Mouse (Mus musculus) mouse embryonic stem cell (cell line): ENCODE measurements around the gene H2-M3.
"Not testable (repeated sequence)": the region's sequence is repeated elsewhere in the genome, so short reads cannot be mapped to it uniquely, and the experiment has no call there.

Experiments used
- in situ Hi-C, 2 experiments: fragments of 300-500 bp; cut with MboI; formaldehyde crosslinking; loops; 1 replicate in 1 of 2; 3 replicates in 1 of 2; pipeline ENCODE4 v1.14.3; 2019 to 2020; ENCODE audit warnings: low sequenced_read_pairs in 2 of 2, low pct_unique_long_range_greater_than_20kb in 1 of 2, mixed read lengths in 1 of 2; ENCODE audit not compliant: unreplicated experiment in 1 of 2

The H2-M3 gene

DNA sequence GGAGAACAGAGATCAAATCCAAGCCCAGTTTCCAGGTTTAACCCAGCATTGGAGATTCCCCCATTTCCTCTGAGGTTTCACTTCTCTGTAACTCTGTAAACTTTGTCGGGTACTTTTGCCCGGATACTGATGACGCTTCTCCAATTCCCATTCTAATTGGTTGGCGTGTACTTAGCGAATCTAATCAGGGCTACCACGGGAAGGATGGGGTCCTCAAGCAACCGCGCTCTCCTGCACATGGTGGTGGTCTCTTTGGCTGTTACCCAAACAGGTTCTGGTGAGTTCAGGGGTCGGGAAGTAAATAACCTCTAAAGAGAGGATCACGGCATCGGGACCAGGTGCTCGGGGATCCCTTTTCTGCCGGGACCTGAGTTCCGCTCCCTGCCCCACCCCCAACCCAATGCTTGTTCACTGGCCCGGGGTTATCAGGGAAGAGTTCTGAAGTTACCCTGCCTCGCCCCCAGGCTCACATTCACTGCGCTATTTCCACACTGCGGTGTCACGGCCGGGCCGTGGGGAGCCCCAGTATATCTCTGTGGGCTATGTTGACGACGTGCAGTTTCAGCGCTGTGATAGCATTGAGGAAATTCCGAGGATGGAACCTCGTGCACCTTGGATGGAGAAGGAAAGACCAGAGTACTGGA, at the start of gene H2-M3:
Gene H2-M3 (plus strand): TSS at position 163 of the 644 bp plus-strand sequence.
- in situ Hi-C loops = no loop called here

DNA sequence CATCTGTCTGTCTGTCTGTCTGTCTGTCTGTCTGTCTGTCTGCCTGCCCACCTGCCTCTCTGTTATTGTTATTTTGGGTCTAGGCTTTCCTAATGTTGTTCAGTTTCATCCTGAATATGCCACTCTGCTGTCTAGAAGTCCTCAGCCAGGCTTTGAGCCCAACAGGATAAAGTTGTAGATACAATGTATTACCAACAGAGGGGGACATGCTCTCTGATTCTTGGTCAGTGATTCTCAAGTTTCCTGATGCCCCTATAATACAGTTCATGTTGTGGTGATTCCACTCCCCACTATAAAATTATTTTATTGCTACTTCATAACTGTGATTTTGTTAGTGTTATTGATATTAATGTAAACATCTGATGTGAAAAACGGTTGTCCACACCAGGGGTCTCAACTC, 48.1 kb upstream of the H2-M3 start:
- in situ Hi-C loops = no loop called here

DNA sequence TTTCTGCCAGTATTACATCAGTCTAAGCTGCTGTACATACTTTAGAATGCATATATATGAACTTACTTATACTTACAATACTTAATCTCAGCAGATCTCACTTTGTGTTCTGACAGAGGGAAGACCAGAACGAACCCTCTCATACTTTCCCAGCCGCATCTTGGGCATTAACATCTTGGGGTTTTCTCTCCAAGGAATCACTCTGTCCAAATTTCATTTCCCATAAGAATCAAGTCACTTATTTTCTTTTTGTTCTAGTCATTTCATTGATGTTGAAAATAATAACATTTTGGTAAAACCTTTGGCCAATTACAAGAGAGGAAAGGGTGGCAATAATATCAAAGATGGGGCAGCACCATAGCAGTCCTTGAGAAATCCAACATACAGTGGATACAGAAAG, 32.8 kb upstream of the H2-M3 start, which contains the start of gene Olfr97:
Gene Olfr97 (minus strand): TSS at position 101 of the 400 bp plus-strand sequence.
- in situ Hi-C loops = not testable (repeated sequence)

DNA sequence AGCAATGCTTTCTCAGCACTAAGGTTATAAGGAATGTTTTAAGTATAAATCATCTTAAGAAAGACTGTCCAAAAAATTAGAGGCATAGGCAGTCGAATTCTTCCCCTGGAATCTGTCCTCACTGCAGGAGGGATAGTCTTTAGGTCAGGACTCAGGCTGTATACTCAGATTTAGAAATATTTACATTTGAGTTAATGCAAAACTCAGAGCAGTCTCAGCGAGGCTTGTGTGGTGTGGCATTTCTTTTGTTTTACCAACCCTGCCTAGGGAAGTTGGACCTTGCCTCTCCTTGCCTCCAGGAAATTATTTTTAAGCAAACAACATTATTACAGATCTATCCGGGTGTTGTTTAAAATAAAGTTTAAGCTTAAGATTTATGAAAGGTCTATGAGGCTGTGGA, 27.8 kb upstream of the H2-M3 start:
- in situ Hi-C loops = no loop called here

DNA sequence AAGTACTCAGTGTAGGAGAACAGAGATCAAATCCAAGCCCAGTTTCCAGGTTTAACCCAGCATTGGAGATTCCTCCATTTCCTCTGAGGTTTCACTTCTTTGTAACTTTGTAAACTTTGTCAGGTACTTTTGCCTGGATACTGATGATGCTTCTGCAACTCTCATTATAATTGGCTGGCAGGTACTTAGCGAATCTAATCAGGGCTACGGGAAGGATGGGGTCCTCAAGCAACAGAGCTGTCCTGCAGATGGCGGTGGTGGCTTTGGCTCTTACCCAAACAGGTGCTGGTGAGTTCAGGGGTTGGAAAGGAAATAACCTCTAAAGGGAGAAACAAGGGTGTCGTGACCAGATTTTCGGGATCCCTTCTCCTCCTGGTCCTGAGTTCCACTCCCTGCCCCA, 23.3 kb upstream of the H2-M3 start:
- in situ Hi-C loops = no loop called here

DNA sequence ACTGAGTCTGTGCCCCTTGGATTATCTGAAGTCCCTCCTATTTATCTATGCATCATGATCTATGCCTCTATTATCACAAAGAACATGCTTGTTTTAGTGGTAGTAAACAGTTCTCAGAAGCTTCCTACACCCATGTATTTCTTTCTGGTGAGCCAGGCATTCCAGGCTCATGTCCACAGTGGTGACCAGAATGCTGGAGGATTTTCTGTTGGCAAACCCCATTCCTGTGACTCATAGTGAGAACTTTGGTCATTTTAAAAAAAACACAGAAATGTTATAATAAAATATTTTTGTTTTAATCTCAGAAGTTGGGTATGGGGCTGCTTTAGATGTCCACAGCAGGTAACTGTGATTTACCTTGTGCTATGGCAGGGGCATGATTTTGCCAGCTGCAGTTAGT, 20.6 kb upstream of the H2-M3 start:
- in situ Hi-C loops = no loop called here

DNA sequence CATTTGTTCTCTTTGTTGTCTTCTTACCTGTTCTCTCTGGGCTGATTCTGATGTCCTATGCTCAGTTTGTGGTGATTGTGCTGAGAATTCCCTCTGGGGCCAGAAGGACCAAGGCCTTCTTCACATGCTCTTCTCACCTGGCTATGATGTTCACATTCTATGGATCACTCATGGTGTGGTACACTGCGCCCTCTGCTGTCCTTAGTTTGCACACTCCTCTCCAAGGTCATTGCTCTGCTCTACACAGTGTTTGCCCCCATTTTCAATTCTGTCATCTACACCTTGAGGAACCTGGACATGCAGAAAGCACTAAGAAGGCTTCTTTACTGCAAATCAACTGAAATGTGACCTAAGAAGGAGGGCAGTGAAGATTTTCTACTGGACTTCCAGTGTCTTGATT, 19.5 kb upstream of the H2-M3 start:
- in situ Hi-C loops = no loop called here

DNA sequence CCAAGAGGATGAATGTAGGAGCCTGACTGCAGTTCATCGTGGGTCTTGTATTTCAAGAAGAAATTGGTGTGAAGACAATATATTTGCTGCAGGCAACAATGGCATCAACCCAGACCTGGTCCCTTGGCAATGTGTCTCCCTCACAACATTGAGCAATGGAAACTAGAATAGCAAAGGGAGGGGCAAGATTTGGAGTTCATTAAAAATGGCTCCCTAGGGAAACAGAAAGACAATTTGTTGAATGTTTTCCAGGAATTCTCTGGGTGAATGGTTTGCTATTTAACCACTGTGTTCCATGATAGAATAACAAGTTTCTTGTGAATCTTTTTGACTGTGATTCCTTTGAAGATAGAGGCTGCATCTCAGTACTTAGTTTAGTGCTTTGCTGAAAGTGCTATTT, 6.4 kb upstream of the H2-M3 start, which contains the start of gene Olfr98:
Gene Olfr98 (minus strand): TSS at position 124 of the 400 bp plus-strand sequence.
- in situ Hi-C loops = no loop called here

DNA sequence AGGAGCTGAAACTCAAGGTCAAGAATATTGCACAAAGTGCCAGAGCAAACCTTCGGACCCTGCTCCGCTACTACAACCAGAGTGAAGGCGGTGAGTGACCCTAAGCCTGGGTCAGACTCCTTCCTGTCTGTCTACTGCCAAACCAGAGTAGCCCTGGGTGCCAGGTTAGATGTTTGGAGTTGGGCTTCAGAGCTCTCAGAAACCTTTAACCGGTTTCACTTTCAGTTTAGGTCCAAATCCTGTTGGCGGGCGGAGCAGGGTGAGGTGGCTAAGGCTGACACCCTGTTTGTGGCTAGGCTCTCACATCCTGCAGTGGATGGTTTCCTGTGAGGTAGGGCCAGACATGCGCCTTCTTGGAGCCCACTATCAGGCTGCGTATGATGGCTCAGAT, 677 bp downstream of the H2-M3 start:
- in situ Hi-C loops = no loop called here

DNA sequence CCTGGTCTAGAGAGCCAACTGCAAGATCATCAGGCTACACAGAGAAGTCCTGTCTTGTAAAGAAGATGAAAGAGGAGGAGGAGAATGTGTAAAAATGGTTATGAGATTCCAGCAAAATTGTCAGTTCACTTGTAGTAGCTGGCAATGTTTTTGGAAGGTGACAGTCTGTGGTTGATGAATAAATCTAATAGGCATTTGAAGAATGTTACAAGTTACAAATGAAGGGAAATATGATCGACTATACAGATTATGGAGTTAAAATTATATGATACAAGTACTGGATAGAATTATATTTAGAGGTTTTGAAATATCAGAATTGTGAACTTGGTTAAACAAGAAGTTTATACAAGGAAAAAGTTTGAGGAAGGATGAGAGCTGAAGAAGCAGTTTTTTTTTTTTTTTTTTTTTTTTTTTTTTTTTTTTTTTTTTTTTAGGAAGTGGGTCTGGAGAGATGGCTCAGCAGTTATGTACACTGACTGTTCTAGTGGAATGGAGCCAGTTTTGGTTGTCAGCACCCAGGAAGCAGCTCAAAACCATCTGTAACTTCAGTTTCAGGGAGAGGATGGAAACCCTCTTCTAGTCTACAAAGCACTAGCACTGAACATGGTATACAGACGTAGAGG, 5.7 kb downstream of the H2-M3 start:
- in situ Hi-C loops = no loop called here

DNA sequence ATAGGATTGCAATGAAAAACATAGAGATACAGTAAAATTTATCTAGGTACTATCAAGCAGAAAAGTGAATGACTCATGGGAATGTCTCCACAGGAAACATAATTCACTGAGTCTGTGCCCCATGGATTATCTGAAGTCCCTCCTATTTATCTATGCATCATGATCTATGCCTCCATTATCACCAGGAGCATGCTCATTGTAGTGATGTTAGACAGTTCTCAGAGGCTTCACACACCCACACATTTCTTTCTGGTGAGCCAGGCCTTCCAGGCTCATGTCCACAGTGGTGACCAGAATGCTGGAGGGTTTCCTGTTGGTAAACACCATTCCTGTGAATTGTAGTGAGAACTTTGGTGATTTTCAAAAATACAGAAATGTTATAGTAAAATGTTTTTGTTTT, 6.6 kb downstream of the H2-M3 start:
- in situ Hi-C loops = no loop called here

DNA sequence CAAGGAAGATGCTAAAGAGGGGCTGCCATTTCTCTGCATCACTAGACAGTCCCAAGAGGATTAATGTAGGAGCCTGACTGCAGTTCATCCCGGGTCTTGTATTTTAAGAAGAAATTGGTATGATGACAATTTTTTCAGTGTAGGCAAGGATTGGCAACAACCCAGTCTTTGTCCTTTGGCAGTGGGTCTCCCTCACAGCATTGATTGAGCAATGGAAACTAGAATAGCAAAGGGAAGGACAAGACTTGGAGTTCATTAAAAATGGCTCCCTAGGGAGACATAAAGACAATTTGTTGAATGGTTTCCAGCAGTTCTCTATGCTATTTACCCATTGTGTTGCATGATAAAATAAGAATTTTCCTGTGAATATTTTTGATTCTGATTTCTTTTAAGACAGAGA, 10.3 kb downstream of the H2-M3 start:
- in situ Hi-C loops = no loop called here

DNA sequence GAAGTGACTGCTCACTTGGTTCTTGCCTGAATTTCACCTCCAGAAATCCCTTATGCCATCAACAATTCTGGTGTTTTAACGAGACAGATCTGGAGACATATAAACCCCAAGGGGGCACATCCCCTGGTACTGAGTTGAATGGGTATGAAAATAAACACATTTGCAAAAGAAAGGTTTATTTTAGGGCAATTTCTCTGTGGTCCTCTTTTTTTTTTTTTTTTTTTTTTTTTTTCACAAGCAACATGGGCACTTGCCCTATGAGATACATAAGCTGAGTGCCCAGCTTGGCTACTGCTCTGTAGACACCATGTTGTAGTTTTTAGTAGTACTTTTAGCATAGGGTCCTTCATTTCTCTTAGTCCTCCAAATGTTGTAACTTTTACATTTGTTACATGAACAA, 13.3 kb downstream of the H2-M3 start, which contains the start of gene Olfr99:
Gene Olfr99 (minus strand): TSS at position 101 of the 400 bp plus-strand sequence.
- in situ Hi-C loops = no loop called here

DNA sequence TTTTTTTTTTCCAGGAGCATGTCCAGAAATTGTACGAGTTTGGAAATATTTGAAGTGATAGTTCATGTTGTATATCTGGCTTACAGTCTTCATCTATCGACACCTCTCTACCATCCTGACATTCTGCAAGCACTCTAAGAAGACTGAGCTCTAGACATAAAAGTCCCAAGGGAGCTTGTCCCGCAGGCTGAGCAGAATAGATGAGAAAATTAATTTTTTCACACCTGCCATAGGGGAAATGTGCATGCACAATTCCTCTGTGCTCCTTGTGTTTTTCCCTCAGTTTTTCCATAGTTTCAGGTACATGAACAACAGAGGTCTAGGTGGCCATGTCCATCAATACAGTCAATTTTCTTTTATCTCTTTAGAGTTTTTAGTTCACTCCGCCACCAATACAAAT, 34.2 kb downstream of the H2-M3 start, which contains the start of gene Olfr101:
Gene Olfr101 (minus strand): TSS at position 101 of the 400 bp plus-strand sequence.
- in situ Hi-C loops = no loop called here

DNA sequence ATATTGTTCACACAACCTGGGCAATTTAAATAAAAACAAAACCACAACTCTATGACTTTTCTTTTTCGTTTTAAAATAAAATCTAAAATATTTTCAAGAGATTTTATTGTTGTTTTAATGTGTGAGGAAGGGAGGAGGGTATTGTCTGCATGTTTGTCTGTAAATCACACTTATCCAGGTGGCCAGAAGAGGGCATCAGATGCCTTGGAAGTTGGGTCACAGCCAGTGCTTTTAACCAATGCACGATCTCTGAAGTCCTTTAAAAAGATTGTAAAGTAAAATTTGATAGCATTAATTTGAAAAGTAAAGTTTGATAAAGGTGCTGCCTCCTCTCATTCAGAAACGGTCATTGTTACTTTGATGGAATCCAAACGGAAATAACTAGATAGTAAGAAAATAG, 38.5 kb downstream of the H2-M3 start:
- in situ Hi-C loops = no loop called here

DNA sequence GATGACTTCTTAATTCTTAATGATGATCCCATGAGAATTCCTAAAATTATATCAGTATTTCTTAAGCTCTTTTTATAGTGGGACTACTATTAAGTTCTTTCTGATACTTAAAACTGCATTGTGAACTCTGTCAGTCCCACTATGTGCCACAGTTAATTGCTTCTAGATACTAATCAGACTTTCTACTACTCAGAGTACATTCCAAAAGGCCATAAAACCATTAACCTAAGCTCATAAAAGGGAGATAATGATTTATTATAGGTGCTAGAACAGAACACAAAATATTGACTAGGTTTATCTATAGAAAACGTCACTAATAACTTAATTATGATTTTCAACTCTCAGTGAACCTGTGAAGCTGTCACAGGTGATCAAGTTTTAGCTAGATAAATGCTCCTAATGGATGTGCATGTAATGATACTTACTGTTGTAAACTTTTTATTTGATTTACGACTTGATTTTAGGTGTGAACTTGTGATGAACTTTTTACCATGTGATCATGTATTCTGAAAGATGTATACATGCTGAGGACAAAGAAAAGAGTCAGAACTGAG, 40.2 kb downstream of the H2-M3 start:
- in situ Hi-C loops = no loop called here

DNA sequence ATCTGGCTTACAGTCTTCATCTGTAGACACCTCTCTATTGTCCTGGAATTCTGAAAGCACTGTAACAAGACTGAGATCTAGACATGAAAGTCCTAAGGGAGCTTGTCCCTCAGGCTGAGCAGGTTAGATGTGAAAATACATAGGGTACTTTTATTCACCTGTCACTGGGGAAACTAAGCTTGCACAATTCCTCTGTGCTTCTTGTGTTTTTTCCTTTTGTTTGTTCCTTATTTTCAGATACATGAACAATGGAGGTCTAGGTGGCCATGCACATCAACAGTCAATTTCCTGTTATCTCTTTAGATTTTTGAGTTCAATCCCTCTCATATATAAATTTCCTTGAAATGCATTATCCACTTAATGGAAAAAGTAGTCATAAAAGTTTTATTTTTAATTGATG, 46.9 kb downstream of the H2-M3 start, which contains the start of gene Olfr102:
Gene Olfr102 (minus strand): TSS at position 101 of the 400 bp plus-strand sequence.
- in situ Hi-C loops = no loop called here
